Mouse (Mus musculus): Measurements from ENCODE around the gene Hif3a.

The Hif3a gene

DNA sequence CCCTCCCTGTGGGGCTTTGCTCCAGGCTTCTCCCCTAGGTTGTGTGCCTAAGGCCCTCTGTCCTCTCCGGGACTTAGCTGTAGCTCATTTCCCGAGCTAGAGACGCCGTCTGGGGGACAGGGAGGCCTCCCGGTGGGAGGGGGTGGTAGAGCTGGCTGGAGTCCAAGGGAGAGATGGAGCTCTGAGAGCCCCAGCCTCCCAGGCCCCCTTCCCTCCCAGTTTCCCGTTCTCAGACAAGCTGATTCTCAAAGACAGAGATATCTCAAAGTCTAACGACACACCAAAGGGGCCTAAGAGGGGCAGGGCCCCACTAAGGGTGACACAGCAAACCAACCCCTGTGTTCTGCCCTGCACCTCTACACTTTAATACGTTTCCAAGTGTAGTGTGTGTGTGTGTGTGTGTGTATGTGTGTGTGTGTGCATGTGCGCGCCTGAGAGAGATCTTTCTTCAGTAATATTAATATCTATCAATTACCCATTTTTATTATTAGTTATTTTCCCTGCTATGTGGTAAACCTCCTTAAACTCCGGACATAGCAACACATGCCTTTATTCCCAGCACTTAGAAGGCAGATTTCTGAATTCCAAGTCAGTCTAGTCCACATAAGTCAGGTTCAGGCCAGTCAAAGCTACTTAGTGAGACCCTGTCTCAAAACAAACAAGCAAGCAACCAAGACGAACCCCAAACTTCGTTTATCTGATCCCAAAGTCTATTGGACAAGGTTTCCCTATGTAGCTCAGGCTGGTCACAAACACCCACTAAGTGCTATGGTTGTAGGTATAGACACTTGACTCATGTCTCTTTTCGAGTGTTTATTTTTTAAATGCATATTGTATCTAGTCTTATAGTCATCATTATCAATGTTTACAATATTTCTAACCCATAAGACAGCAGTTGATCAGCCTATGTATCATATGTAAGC lies 5.4 kb downstream of the Hif3a start:
- DNase-seq, result no peak

DNA sequence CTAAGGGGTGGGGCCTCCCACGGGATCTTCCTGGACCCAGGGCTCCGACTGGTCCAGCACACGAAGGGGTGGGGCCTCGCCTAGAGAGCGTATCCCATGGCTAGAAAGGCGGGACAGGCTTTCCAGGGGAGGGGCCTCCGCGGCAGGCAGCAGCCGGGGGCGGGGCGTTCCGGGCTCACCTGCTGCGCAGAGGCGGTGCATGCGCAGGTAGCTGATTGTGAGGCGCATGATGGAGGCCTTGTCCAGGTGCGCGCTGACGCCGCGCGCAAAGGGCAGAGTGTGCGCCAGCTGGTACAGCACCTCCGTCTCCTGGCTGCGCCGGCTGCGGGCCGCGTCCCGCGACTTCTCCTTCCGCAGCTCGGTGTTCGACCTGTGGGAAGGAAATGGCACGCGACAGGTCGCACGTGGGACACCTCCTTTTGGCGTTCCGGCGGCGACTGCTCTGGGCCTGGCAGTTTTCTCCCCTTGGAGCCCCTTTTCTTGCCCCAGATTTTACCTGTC lies 6.1 kb downstream of the Hif3a start:
- peak; percentile 63 to 70 for DNase-seq

DNA sequence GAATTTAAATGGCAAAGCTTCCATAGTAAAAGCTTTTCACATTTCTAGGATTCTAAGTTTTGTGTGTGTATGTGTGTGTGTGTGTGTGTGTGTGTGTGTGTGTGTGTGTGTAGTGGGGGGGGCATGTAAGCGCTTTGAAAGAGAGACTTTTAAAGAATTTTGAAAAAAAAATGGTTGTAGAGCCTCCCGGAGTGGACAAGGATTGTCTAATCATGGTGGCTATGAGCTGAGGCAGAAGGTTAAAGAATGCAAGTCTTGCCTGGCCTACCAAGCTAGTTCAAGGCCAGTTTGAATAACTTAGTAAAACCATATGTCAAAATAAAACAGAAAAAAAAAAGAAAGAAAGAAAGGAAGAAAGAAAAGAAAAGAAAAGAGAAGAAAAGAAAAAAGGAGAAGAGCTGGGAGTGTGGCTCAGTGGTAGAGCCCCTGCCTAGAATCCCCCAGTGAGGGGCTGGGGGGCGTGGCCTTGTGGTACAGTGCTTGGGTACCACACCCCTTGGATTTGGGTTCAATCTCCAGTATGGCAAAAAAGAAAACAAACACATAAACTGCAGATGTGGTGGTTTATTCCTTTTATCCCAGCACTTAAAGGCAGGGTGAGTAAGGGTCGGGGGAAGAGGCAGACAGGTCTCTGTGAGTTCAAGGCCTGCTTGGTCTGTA lies 6.8 kb downstream of the Hif3a start:
- no peak for DNase-seq

DNA sequence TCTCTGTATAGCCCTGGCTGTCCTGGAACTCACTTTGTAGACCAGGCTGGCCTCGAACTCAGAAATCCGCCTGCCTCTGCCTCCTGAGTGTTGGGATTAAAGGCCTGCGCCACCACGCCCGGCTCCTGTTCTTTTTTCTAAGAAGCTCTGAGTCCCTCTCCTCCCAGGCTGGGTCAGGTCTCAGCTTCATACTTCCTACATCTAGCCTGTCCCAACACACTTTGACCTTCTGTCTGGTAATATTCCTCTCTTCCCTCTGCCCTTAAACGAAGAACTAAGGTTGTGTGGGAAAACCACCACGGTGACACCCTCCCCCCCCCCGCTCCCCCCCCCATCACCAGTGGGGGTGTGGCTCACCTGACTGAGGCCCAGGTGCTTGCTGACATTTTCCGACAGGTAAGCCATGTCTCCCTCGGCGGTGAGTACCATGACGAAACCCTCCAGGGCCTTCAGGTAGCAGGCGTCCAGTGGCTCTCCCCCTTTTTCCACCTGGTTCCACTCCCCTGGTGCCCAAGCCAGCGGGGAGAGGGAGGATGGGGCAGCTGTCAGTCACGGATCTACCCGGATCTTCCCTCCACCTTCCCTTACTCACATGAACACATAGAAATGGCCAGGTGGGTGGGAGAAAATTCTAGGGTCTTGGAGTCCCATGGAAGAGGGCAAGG lies 7.8 kb downstream of the Hif3a start:
- no peak for DNase-seq

DNA sequence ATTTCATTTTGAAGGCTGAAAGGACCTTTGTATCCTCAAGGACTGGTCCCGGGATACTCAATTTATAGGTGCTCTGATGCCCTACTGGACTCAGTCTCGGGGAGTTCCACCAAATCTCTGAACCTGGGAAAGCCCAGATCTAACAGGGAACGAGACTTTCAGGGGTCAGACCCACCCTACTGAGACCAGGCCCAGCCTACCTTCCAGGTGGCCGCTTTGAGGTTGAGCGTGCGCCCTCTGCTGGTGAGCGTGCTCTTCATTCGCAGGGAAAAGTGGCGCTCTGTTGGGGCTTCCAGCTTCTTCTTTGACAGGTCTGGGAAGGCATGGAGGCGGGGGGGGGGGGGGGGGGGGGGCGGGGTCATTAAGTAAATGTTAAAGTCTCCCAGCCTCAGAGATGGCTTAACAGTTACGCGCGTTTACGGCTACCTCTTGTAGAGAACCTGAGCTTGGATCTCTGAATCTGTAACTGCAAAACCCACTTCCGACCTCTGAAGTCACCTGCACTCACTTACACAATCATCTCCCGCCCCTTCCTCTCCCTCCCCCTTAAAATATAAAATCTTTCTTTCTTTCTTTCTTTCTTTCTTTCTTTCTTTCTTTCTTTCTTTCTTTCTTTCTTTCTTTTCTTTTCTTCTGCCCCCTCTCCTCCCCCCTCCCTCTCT lies 11.2 kb downstream of the Hif3a start:
- DNase-seq, result peak in 1 of 2 experiments; percentile 71

DNA sequence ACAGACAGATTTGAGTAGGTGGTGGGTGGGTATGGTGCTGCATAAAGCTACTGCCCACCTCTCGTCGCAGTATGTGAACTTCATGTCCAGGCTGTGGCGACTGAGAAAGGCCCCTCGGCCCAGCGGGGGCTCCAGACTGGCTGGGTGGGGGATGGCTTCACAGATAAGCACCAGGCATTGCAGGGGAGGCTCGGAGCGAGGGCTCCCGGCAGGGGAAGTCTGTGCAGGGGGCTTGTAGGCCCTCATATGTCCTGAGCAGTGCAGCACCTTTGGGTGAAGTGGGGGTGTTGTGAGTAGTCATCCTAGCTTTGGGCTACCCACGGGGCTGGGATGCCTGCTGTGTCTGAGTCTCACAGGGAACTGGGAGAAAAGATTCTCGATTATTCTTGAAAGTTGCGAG lies 11.7 kb downstream of the Hif3a start:
- DNase-seq, result no peak

DNA sequence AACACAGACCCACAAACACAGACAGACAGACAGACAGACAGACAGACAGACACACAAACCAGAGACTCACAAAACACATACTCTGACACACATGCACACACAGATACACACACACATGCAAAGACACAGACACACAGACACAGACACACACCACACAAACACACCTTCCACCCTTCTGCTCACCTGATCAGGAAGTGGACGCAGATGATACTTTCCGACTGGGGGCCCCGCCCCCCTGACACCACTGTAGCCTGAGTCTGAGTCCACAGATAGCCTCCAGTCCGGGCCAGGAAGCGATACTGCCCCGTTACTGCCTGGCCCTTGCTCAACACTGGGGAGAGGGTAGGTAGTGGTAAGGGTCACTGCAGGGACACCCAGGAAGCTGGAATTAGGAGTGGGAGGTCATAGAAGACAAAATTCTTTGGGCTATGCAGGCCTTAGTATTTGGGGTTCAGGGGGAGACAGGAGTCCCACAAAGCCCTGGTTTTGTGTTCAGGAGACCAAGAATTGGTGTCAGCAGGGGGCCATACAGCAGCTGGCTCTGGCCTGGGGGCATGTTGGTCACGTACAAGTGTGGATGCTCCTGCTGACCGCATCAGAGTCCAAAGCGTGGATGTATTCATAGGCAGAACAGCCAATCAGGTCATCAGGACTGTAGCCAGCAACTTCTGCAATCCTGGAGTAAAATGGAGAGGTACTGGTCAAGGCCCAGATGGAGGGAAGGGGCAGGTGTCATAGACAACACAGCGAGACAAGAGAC lies 13.6 kb downstream of the Hif3a start:
- DNase-seq, result no peak

DNA sequence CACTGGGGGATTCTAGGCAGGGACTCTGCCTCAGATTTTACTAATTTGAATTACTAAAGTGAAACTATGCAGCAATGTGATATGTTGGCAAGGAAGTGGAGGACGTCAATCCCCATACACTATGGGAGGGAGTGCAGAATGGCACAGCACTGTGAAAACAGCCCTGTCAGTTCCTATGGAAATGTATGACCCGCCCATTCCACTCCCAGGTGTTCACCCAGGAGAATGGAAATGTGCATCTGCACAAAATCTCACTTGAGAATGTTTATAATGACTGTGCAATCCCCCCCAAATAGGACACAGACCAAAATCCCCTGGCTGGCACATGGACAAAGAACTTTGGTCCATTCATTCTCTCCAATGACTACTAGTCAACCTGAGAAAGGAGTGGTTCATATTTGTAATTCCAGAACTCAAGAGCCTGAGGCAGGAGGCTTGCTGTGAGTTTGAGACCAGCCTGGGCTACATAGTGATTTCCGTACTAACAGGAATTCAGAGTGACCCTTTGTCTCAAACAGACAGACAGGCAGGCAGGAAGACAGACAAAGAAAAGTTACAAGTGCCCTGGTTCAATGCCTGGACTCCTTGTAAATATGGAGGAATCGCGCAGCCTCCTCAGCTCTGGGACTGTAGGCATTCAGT lies 15.1 kb downstream of the Hif3a start:
- DNase-seq, result no peak

DNA sequence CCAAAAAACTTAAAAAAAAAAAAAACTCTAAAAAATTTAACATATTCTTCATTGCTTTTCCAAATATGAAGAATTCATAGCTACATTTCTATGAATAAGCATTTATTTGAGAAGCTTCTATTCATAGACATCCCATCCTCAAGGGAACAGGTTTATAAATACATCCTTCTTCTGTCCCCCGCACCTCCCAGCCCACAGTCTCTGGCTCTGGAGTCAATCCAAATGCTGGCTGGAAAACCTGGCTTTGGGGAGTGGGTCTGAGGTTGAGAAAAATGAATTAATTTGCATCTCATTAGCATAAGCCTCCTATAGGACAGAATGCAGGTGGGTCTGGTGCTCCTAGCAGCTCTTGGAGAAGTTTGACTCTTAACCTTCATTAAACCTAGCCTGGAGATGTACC lies 16.5 kb downstream of the Hif3a start:
- DNase-seq, result no peak

DNA sequence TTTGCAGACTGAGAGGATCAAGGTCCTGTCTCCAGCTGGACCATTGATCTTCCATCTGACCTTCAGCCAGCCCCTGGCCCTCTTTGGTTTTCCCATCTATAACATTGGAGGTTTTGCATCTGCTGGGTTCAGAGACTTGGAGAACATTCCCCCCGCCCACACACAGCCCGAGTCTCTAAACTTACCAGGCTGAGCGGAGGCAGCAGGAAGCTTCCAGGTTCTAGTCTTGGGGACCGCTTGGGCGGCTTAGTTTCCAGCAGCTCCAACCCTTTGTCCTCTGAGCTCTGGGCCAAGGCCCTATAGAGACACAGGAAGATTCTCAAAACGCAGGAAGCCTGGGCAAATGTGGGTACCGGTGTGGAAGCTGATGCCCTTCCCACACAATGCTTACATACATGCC lies 22.9 kb downstream of the Hif3a start:
- DNase-seq, result no peak

DNA sequence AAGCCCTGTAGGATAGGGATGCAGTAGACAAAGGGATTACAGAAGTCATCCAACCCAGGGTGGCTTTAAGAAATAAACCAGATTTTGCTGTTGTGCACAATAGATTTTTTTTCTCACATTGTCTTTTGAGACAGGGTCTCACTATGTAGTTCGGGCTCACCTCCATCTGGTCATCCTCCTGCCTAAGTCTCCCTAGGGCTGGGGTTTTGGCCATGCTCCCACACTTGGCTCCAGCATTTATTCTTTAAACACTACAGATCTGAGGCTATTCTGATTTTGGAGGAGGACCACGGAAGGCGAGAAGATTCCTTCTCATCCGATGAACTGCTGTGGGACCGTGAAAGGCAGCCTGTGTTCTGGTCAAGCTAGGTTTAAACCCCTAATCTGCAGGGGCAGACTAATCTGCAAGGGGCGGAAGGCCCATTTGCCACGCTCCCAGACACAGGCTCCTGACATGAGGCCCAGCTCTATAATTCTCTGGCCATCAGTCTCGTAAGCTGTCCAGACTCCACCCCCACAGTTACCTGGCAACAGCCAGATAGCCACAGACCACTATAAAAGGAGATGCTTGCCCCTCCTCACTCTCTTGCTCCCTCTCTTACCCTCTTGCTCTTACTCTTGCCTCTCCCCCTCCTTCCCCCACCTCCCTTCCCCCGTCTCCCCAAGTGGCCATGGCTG lies 24.1 kb downstream of the Hif3a start:
- DNase-seq, result no peak

DNA sequence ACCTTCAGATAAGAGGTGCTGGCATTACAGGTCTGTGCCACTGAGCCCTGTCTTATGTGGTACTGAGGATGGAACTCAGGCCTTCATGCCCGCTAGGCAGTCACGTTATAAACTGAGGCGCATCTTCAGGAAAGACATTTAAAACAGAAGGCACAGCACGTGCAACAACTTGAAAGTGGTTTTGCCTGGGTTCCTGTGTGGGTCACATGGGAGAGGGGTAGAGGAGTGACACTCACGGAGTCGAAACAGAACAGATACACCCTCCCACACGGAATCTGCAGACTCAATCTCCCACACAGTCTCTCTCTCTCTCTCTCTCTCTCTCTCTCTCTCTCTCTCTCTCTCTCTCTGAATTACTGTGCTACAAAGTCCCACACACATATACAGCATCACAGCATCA lies 32.0 kb downstream of the Hif3a start:
- no peak for DNase-seq

DNA sequence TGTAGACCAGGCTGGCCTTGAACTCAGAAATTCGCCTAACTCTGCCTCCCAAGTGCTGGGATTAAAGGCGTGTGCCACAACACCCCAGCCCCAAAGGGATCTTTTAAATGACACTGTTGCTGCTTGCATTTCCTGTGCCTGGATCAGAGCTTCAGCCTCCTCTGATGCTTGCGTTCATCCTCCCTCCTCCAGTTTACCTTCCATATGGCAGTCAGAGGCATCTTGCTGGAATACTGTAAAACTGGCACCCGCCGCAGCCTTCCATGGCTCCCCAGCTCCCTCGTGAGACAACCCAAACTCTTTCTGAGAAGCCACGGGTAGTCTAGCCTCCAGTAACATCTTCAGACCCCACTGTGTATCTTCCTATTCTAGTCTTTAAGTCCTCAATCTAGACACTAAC lies 33.3 kb downstream of the Hif3a start:
- no peak for DNase-seq

DNA sequence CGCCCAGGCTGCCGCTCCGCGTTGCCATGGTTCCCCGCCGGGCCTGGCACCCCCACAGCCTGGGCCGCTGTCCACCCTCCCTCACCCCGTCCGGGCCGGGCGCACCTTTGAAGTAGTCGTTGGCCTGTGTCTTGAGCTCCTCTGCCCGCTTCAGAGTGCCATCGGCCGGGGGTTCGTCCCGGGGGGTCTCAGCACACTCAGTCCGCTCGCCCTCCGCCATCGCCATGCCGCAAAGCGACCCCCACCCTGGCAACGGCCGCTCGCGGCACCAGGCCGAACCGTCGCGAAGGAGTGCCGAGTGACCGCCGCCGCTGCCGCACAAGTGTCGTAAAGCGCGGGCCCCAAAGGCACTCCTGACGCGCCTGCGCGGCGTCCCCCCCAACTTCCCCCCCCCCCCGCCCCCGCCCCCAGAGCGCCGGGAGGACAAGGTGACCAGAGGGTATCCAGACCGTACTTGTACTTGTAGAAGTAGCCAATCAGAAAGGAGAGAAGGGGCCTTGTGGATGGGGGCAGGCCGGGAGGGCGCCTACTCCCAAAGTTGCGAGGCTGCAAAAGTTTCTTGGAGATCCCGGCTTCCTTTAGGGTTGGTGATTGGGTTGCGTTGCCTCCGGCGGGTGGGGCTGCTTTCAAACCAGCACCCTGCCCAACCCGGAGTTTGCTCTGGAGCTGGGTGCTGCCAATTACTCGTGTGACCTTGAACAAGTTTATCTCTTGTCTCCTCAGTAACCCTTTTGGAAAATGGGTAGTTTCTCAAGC lies 34.5 kb downstream of the Hif3a start, which contains the start of gene Ppp5c:
Ppp5c (minus strand) TSS at position 337 of the 756 bp plus-strand sequence.
- peak; percentile 74 to 76 for DNase-seq

DNA sequence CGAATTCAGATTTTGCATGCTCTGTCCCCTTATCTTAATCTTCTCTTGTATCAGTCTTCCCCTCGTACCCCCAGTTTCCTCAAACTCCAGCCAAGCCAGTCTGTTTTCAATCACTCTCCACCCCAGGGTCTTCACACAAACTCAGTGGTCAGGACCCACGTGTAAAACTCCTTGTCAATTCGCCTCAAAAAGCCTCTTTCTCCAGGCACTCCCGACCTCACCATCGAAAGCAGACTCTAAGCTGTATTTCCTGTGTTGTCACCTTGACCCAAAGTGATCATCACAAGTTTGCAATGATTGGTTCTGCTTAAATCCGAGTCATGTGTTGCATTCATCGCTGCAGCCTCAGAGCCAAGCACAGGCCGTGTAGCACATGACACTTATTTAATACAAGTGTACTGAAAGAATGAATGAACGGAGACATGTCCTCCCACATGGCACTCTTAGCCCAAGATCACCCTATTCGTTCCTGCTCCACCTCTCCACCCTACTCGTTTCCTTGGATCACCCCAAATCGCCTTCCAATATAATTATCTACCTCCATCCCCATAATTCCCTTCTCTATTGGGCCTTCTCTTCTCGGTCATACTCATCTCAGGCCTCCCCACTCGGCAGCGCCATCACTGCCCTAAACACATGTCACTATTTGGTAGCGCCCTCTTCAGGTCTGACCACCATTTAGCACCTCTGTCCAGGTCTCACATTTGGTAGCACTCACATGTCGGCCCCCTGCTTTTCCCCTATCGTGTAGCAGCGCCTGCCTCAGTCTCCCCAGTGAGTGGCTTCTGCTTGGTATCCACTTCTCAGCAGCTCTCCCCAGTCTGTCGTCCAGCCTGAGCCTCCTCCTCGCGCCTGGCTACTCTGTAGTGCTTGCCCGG lies 35.3 kb downstream of the Hif3a start:
- no peak for DNase-seq

DNA sequence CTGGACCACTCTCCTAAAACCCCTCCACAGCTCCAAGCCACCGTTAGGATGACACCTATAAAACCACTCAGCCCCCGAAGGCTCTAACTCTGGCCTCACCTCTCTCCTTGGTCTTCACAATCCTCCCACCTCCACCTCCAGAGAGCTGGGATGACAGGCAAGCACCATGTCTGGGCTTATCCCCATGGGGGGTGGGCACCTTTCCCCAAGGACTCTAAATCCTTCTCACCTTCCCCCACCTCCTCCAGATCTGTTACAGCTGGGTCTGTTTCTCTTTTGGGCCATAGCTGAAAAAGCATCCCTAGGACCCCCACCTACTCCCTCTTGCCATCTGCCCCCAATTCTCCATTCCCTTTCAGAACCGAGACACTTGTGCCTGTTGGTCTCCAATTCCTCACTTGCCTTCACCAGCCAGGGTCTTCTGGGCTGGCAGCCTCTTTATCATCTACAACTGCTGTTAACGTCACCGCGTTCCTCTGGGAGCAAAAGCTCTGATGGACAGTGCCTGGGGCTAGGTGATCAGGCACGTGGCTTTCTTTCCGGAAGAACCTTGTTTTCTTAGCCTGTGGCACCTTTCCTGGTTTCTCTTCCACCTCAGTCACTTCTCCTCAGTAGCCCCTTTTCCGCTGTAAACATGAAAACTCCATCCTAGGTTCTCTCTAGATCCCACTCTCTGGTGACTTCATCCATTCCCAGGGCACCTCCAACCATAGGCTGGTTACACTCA lies 36.2 kb downstream of the Hif3a start:
- no peak for DNase-seq

DNA sequence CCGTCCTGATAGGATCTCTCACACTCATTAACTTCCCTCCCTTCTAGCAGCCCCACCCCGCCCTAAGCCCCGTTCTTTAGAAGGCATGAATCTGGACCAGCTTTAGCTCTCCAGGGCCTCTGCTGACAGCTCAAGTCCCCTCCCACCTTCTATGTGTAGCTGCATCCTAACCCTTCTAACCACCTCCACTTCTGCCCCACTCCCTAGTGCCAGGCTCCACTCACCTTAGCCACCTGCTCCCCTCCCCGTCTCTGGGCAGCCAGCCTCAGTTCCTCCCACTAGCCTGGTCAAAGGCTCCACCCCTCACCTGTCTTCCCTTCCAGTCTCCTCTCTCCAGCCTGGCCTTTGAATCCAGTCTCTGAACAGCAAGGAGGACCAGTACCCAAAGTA lies 36.7 kb downstream of the Hif3a start:
- DNase-seq, result no peak

DNA sequence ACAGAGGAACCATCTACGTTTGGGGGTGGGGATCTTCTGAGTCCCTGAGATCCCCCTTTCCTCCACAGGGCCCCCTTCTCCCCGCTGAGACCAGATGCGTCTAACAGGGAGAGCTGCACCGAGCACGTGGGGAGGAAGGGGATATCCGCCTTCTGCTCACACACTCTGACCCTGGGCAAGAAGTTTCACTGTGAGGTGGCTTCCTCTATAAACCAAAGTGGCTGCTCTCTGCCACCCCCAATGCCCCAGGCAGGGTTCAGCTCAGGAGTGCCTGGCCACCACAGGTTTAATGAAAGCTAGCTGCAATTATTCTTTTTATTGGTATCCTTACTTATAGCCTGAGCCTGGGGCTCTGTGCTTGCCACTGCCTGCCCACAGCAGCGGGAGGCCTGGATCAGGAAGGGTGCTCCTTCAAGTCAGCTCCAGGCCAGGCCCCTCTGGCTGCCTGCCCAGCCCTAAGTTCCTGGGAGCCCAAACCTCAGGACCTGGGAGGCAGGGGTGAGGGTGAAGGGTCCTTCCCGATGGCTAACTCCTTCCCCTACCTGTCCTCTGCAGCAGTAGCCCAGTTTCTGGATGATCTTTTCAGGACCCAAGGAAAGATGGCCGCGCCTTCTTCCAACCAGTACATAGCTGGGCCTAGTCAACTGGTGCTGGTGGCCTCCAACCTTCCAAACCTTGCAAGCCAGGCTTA lies 37.3 kb downstream of the Hif3a start:
- DNase-seq, result peak; percentile 57 to 60

Measured in spleen, adult 18-20 months (tissue).